Mouse (Mus musculus) brown adipose tissue, adult 24 weeks (tissue): ENCODE measurements around the gene Cdk19. TPM values are rescaled to one million over a fixed set of nuclear protein-coding genes. Genes with fewer than 3 reads are reported as not detected.
"Not testable (repeated sequence)": the region's sequence is repeated elsewhere in the genome, so short reads cannot be mapped to it uniquely, and the experiment has no call there.

Source experiments
- H3K27ac ChIP-seq: fragments of 200-500 bp; replicated peaks from 2 replicates; pipeline ENCODE4 v1.5.1; 2012; ENCODE audit warnings: low read depth, mild to moderate bottlenecking, low read length
- H3K4me1 ChIP-seq: fragments of 200-500 bp; 2 replicates; pipeline ENCODE4 v1.6.1; 2012; ENCODE audit warnings: low read length, mixed read lengths; ENCODE audit not compliant: control insufficient read depth, insufficient read depth, insufficient read length
- H3K4me3 ChIP-seq: fragments of 200-500 bp; 2 replicates; pipeline ENCODE4 v1.5.1; 2012; ENCODE audit warnings: low read depth, mild to moderate bottlenecking, low read length, moderate library complexity; ENCODE audit not compliant: insufficient read depth
- polyA plus RNA-seq: library from polyadenylated mRNA; stranded (reverse); fragments of >200 nt; gene quantifications from 2 replicates; pipeline ENCODE4 v1.2.4, GENCODE M21; 2012; ENCODE audit not compliant: missing spikeins, insufficient read depth, insufficient read length

Gene Cdk19
- polyA plus RNA-seq, 1 experiment, result 6.8 TPM

GRCm38 (mm10) chr10:40400293-40400692 is 60.9 kb downstream of the Cdk19 start:
- Histone ChIP-seq H3K4me1 (no peaks in the 10 kb centered on the region), H3K4me3 (no peak overlapping the region), H3K27ac (no peak overlapping the region)

- Histone ChIP-seq H3K4me1 (no peaks in the 10 kb centered on the region), H3K27ac (no peak overlapping the region), H3K4me3 (no peak overlapping the region)
Measured at GRCm38 (mm10) chr10:40406655-40407054, 67.3 kb downstream of the Cdk19 start.

- Histone ChIP-seq H3K4me3 (no peak overlapping the region), H3K27ac (no peak overlapping the region), H3K4me1 (no peaks in the 10 kb centered on the region)
Measured at GRCm38 (mm10) chr10:40409336-40409735, 70.0 kb downstream of the Cdk19 start.

GRCm38 (mm10) chr10:40411370-40411769 is 72.0 kb downstream of the Cdk19 start:
- no peak overlapping the region for H3K27ac ChIP-seq
- no peaks in the 10 kb centered on the region for H3K4me1 ChIP-seq

GRCm38 (mm10) chr10:40416944-40417343 is 77.6 kb downstream of the Cdk19 start:
- Histone ChIP-seq H3K27ac (no peak overlapping the region), H3K4me1 (no peaks in the 10 kb centered on the region; the same call in 1 of the 2 replicates), H3K4me3 (no peak overlapping the region)

More at GRCm38 (mm10) chr10:40411370-40411769, 72.0 kb downstream of the Cdk19 start:
- no peak overlapping the region for H3K4me3 ChIP-seq

- H3K4me3 ChIP-seq, result no peak overlapping the region
- no peak overlapping the region for H3K27ac ChIP-seq
- H3K4me1 ChIP-seq, result no peaks in the 10 kb centered on the region; the same call in 1 of the 2 replicates
Measured at GRCm38 (mm10) chr10:40419841-40420240, 80.5 kb downstream of the Cdk19 start.

GRCm38 (mm10) chr10:40420703-40421102 is 81.3 kb downstream of the Cdk19 start:
- H3K27ac ChIP-seq, result no peak overlapping the region
- no peak overlapping the region for H3K4me3 ChIP-seq

GRCm38 (mm10) chr10:40421724-40422123 is 82.4 kb downstream of the Cdk19 start:
- H3K27ac ChIP-seq, result no peak overlapping the region
- H3K4me3 ChIP-seq, result no peak overlapping the region
- peaks cover 9% of the 10 kb centered on the region for H3K4me1 ChIP-seq

More at GRCm38 (mm10) chr10:40420703-40421102, 81.3 kb downstream of the Cdk19 start:
- peaks cover 5% of the 10 kb centered on the region for H3K4me1 ChIP-seq

- Histone ChIP-seq H3K4me3 (no peak overlapping the region), H3K27ac (no peak overlapping the region), H3K4me1 (peaks cover 9% of the 10 kb centered on the region)
Measured at GRCm38 (mm10) chr10:40422696-40423095, 83.3 kb downstream of the Cdk19 start.

- H3K4me3 ChIP-seq, H3K27ac ChIP-seq, H3K4me1 ChIP-seq: not testable (repeated sequence)
Measured at GRCm38 (mm10) chr10:40424428-40424827, 85.1 kb downstream of the Cdk19 start.

GRCm38 (mm10) chr10:40425243-40426095 is 86.1 kb downstream of the Cdk19 start:
- Histone ChIP-seq H3K4me3 (no peak overlapping the region; the same call in 1 of the 2 replicates), H3K27ac (no peak overlapping the region), H3K4me1 (peaks cover 9% of the 10 kb centered on the region)

GRCm38 (mm10) chr10:40426096-40426450 is 86.7 kb downstream of the Cdk19 start:
- peaks cover 9% of the 10 kb centered on the region for H3K4me1 ChIP-seq
- no peak overlapping the region for H3K27ac ChIP-seq

GRCm38 (mm10) chr10:40428633-40429032 is 89.3 kb downstream of the Cdk19 start:
- H3K4me1 ChIP-seq, result peaks cover 9% of the 10 kb centered on the region
- no peak overlapping the region for H3K4me3 ChIP-seq
- no peak overlapping the region for H3K27ac ChIP-seq

More at GRCm38 (mm10) chr10:40426096-40426450, 86.7 kb downstream of the Cdk19 start:
- H3K4me3 ChIP-seq, result no peak overlapping the region; the same call in 1 of the 2 replicates

GRCm38 (mm10) chr10:40429081-40429480 is 89.7 kb downstream of the Cdk19 start:
- H3K4me3 ChIP-seq, result no peak overlapping the region

GRCm38 (mm10) chr10:40430209-40430608 is 90.8 kb downstream of the Cdk19 start:
- peaks cover 9% of the 10 kb centered on the region for H3K4me1 ChIP-seq
- H3K27ac ChIP-seq, result no peak overlapping the region
- no peak overlapping the region for H3K4me3 ChIP-seq

More at GRCm38 (mm10) chr10:40429081-40429480, 89.7 kb downstream of the Cdk19 start:
- Histone ChIP-seq H3K27ac (no peak overlapping the region), H3K4me1 (peaks cover 9% of the 10 kb centered on the region)

- no peaks in the 10 kb centered on the region for H3K4me1 ChIP-seq
- no peak overlapping the region for H3K27ac ChIP-seq
- H3K4me3 ChIP-seq, result no peak overlapping the region
Measured at GRCm38 (mm10) chr10:40431957-40432356, 92.6 kb downstream of the Cdk19 start.
